Mouse (Mus musculus) C3H10T1/2 (cell line): ENCODE results near the gene Amph. TPM values are rescaled to one million over a fixed set of nuclear protein-coding genes. Genes with fewer than 3 reads are reported as not detected.

Source experiments
- polyA plus RNA-seq, 2 experiments: library from polyadenylated mRNA; unstranded; fragments of >200 nt; fragmentation: generic; extraction: Trizol; gene quantifications; one replicate each; pipeline ENCODE4 v1.2.1; 2012; ENCODE audit warnings: missing spikeins in 2 of 2

The Amph gene
- polyA plus RNA-seq: under 1 TPM in 1 of 2 experiments, not detected in 1; 0.01 TPM

DNA sequence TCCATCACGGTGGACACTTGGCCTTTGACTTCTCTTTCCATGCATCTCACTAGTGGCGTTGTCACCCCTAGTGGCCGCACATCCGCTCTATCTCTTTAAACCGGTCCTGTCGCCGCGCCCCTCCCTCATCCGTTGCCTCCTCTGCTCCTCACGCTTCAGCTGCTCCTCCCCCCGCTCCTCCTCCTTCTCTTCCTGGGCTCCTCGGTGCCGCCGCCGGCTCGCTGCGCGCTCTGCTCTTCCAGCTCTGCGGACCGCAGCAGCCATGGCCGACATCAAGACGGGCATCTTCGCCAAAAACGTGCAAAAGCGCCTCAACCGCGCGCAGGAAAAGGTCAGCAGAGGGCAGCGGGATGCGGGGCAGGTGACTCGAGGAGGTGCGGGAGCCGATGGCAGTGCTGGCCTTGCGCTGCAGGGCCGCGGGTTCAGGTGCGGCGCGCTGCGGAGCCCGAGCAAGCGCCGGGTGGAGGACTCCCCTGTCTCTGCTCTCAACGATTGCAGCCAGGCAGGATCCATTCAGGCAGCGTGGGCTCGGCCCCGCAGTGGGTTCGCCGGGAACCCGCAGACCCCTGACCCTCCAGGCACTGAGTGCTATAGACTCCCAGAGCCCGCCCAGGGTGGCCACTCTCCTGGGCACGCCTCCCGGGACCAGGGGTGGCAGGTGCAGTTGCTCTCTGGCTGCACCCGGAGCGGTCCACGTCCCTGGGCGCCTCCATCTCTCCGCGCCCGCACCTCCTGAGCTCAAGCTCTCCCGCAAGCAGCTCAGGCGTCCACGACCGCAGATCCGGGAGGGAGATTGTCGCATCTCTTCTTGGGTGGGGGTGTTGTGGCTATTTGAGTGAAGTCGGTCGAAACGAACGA lies at the start of gene Amph:
TSS of gene Amph (plus strand) at position 35 of the 858 bp plus-strand sequence.

Other genes with a start within 250 kb of the Amph start
- 10 to 100 TPM in 1 of 2 experiments, 1 to 10 TPM in 1; 1.5 to 25.3 TPM for gene Vps41, start 230.9 kb upstream of the Amph start, polyA plus RNA-seq